Mouse (Mus musculus) intestine, postnatal 0 days (tissue): ENCODE measurements around the gene Gm11060. TPM values are rescaled to one million over a fixed set of nuclear protein-coding genes. Genes with fewer than 3 reads are reported as not detected.

ENCODE experiments used
- ATAC-seq: fragments of 200-750 bp; cut with Nextera tagmentation; 2 replicates; pipeline ENCODE4 v1.8.0; 2017; ENCODE audit warnings: mild to moderate bottlenecking, moderate TSS enrichment, moderate library complexity
- H3K27ac ChIP-seq: fragments of 300-500 bp; sonication (generic); 2 replicates; pipeline ENCODE4 v1.5.1; 2014; ENCODE audit warnings: mild to moderate bottlenecking, low read depth, low read length, moderate library complexity
- H3K27me3 ChIP-seq: fragments of 300-500 bp; sonication (generic); replicated peaks from 2 replicates; pipeline ENCODE4 v1.6.1; 2014; ENCODE audit warnings: low read length, mixed read lengths; ENCODE audit not compliant: control insufficient read depth, insufficient read depth
- H3K36me3 ChIP-seq: fragments of 300-500 bp; sonication (generic); 2 replicates; pipeline ENCODE4 v1.6.1; 2014; ENCODE audit warnings: mild to moderate bottlenecking, moderate library complexity; ENCODE audit not compliant: control insufficient read depth, insufficient read depth
- H3K4me1 ChIP-seq: fragments of 300-500 bp; sonication (generic); replicated peaks from 2 replicates; pipeline ENCODE4 v1.6.1; 2014; ENCODE audit warnings: antibody characterized with exemption, low read length, mixed read lengths; ENCODE audit not compliant: control insufficient read depth, insufficient read depth
- H3K4me2 ChIP-seq: fragments of 300-500 bp; sonication (generic); replicated peaks from 2 replicates; pipeline ENCODE4 v1.6.1; 2014; ENCODE audit warnings: low read depth, mild to moderate bottlenecking, moderate library complexity
- H3K4me3 ChIP-seq: fragments of 300-500 bp; sonication (generic); 2 replicates; pipeline ENCODE4 v1.5.1; 2014; ENCODE audit warnings: low read depth, low read length
- H3K9ac ChIP-seq: fragments of 300-500 bp; sonication (generic); 2 replicates; pipeline ENCODE4 v1.6.1; 2014; ENCODE audit warnings: mild to moderate bottlenecking, low read depth, low read length
- H3K9me3 ChIP-seq: fragments of 300-500 bp; sonication (generic); 2 replicates; pipeline ENCODE4 v1.6.1; 2016; ENCODE audit warnings: mixed run types; ENCODE audit not compliant: control insufficient read depth
- CTCF ChIP-seq: sonication (generic); IDR thresholded peaks from 2 replicates; pipeline ENCODE4 v1.5.1; 2016; ENCODE audit warnings: low read depth, mild to moderate bottlenecking, control low read depth, antibody characterized with exemption, moderate library complexity
- WGBS: fragments of 180-500 bp; shearing (Covaris S2); extraction: QIAGEN DNeasy Blood & Tissue Kit; methylation state at CpG from one replicate; pipeline ENCODE4 v1.1.7; 2014; 5-methylcytosine and 5-hydroxymethylcytosine counted together
- polyA plus RNA-seq: library from polyadenylated mRNA; unstranded; fragments of >200 nt; fragmentation: Nextera tagmentation; extraction: Ambion mirVana; gene quantifications from 2 replicates; pipeline ENCODE4 v1.2.1, GENCODE M21; 2015

The Gm11060 gene
- polyA plus RNA-seq, 1 experiment from 2014 or later, result not detected

DNA sequence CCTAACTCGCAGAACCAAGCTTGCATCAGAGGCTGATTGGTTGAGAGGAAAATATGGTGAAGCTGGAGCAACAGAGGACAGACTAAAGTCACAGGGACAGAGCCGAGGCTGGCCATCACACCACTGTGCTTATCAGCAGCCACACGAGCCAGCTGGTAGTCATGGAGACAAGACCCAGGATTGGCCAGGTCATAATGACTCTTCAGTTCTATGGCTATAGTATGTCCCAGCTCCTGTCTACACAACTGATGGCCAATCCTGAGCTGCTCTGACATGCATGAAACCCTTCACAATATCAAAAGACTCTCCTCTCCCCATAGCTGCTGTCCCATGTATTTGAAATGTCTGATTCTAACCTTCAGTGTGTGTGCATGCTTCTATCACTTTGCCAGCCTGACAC, 3.8 kb upstream of the Gm11060 start:
- no peak for ATAC-seq
- Histone ChIP-seq H3K36me3 (no peaks in the 10 kb centered on the region), H3K4me1 (no peaks in the 10 kb centered on the region), H3K9ac (no peak overlapping the region), H3K4me2 (no peak overlapping the region), H3K27ac (no peak overlapping the region), H3K9me3 (no peaks in the 10 kb centered on the region), H3K27me3 (no peaks in the 10 kb centered on the region), H3K4me3 (no peak overlapping the region)
- WGBS, result 77% methylated on average over 3 of the region's 3 CpGs
- no peak for TF ChIP-seq CTCF

DNA sequence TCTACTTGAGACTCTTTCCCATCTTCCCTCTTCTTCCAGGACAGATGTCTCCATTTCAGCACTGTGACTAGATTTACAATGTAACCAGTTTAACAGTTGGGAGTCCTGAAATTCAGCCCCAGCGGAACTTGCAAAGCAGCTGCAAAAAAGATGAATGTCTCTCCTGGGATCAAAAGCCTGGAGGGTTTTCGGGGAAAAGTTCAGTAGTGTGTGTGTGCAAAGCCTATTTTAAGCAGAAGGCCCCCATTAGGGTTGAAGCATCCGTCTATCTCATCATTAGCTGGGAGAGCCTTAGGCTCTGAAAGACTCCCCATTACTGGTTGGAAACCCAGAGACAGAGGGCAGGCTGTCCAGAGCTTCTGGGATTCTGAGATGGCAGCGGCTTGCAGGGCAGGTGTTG, 2.7 kb upstream of the Gm11060 start:
- no peak overlapping the region for H3K4me3 ChIP-seq
- no peak overlapping the region for H3K27ac ChIP-seq
- no peak overlapping the region for H3K4me2 ChIP-seq
- no peaks in the 10 kb centered on the region for H3K27me3 ChIP-seq
- H3K4me1 ChIP-seq, result no peaks in the 10 kb centered on the region
- H3K9me3 ChIP-seq, result no peaks in the 10 kb centered on the region
- ATAC-seq, result no peak
- H3K36me3 ChIP-seq, result no peaks in the 10 kb centered on the region
- WGBS, result 77% methylated on average over 4 of the region's 4 CpGs
- no peak for TF ChIP-seq CTCF
- H3K9ac ChIP-seq, result no peak overlapping the region

DNA sequence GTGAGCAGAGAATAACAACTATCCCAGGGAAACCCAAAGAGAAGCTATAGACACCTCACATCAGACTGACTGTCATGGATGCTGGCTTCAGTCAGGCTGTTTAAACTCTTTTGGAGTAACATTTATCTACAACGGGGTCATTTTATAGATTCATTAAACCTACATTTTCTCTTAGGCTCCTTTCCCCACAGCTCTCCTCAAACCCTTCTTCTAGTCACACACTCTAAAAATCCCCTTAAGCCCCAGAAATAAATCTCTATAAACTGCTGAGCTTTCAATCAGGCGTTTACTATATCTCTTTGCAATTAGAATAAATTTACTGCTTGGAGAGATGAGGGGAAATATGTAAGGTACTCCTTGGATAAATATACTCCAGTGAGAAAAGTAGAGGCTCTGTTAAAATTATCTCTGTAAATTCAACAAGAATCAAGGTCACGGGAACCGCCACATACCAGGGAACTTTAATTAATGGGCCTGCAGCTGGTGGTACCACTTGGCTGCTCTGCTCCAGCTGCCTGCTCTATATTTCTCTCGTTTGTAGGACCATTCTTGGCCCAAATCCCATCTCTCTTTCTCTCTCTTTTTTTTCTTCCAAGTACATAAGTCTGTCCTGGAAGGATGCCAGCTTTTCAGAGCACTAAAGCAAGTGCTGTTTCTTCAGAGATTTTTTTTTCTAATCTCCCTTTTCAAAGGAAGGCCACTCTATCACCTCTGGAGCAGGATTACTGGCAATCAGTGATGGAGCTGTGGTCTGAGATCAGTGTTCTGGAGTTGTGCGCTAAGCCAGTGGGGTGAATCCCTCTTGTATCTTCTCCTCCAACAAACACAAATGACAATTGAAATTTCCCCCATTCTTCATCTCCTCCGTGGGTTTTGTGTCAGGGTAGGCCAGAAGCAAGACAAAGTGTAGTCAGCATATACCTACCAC, 2.0 kb upstream of the Gm11060 start:
- H3K27ac ChIP-seq, result no peak overlapping the region
- TF ChIP-seq CTCF, result no peak
- 41% methylated on average over 7 of the region's 7 CpGs for WGBS
- no peaks in the 10 kb centered on the region for H3K9me3 ChIP-seq
- no peaks in the 10 kb centered on the region for H3K36me3 ChIP-seq
- no peak overlapping the region for H3K4me3 ChIP-seq
- no peak overlapping the region for H3K9ac ChIP-seq
- no peaks in the 10 kb centered on the region for H3K27me3 ChIP-seq
- H3K4me1 ChIP-seq, result no peaks in the 10 kb centered on the region
- H3K4me2 ChIP-seq, result no peak overlapping the region
- no peak for ATAC-seq

DNA sequence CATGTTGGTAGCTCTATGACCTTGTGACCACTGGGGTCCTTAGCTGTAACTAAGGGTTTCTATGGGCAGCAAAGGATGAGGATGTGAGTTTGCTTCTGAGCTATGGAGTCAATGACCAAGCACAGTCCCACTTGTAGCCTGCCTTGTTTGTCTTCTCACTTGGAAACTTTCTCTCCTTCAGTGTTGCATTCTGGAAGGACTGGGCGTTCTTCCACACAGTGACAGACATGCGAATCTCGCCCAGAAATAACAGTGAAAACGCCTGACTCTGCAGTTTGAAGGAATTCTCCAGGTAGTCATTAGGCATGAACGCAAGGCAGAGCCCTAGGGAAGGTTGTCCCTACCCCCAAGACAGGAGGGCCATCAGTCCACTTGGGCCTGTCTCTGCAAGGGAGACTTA, 827 bp upstream of the Gm11060 start:
- Histone ChIP-seq H3K9me3 (no peaks in the 10 kb centered on the region), H3K4me1 (no peaks in the 10 kb centered on the region), H3K27me3 (no peaks in the 10 kb centered on the region), H3K4me3 (no peak overlapping the region), H3K4me2 (no peak overlapping the region), H3K36me3 (no peaks in the 10 kb centered on the region), H3K27ac (no peak overlapping the region), H3K9ac (no peak overlapping the region)
- TF ChIP-seq CTCF, result no peak
- 81% methylated on average over 5 of the region's 5 CpGs for WGBS
- no peak for ATAC-seq

DNA sequence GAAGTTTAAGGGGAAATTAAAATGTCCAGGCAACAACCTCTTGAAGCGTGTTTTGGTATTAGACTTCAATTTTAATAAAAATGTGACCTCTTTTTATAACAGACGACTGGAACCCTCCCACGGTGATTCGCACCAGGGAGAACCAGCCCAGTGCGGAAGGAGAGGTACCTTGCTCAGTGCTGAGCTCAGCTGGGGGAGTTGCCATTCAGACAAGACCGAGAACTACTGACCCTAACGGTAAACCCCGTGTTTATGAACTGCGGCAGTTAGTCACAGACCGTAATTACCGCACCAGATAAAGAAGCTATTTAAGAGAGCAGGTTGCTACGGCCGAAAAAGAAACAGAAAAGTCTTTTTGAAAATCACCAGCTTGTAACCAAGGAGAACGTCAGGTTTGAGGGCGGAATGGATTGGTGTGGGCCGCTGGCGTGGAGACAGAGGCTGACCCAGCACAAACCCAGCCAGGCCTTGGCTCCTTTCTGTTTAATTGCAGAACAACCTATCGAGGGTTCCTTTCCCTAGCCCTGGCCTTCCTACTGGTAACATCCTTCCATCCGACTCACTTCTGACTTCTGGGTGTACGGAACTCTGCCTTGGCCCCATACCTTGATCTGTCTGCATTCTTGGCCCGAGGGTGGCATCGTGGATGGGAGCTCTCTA, 5.6 kb downstream of the Gm11060 start:
- H3K9ac ChIP-seq, result no peak overlapping the region
- ATAC-seq, result no peak
- H3K36me3 ChIP-seq, result no peaks in the 10 kb centered on the region
- no peak for TF ChIP-seq CTCF
- no peak overlapping the region for H3K27ac ChIP-seq
- WGBS, result 85% methylated on average over 22 of the region's 22 CpGs
- no peaks in the 10 kb centered on the region for H3K27me3 ChIP-seq
- H3K4me1 ChIP-seq, result no peaks in the 10 kb centered on the region
- no peaks in the 10 kb centered on the region for H3K9me3 ChIP-seq
- H3K4me3 ChIP-seq, result no peak overlapping the region
- H3K4me2 ChIP-seq, result no peak overlapping the region

DNA sequence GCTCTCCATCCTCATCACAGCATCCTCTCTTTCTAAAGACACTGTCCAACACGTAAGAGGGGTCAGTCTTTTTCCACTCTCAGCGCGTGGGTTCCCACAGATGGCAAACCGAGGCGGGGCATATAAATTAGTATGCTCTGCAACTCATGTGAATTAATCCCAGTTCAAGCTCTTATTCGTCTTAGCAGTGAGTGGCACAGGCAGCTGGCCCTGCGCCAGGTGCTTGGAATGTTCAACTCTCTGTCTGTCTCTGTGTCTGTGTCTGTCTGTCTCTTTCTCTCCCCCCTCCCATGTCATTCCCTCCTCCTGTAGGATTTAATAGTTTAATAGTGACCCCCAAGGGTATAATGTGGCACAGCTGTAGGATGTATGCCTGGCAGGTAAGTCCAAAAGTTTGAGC, 7.6 kb downstream of the Gm11060 start:
- no peaks in the 10 kb centered on the region for H3K36me3 ChIP-seq
- no peak overlapping the region for H3K4me2 ChIP-seq
- no peak for TF ChIP-seq CTCF
- H3K4me1 ChIP-seq, result no peaks in the 10 kb centered on the region
- H3K27me3 ChIP-seq, result no peaks in the 10 kb centered on the region
- no peak overlapping the region for H3K27ac ChIP-seq
- H3K9me3 ChIP-seq, result no peaks in the 10 kb centered on the region
- no peak for ATAC-seq
- H3K9ac ChIP-seq, result no peak overlapping the region
- no peak overlapping the region for H3K4me3 ChIP-seq
- WGBS, result 79% methylated on average over 7 of the region's 7 CpGs
